Mouse (Mus musculus): ENCODE measurements around the gene Zfp579. TPM values are rescaled to one million over a fixed set of nuclear protein-coding genes. Genes with fewer than 3 reads are reported as not detected.
A peak's percentile ranks its signal among the peaks of the same experiment; 100 is the strongest.
"Not testable (repeated sequence)": the region's sequence is repeated elsewhere in the genome, so short reads cannot be mapped to it uniquely, and the experiment has no call there.

The Zfp579 gene
- polyA plus RNA-seq, 1 experiment from 2014 or later = 38.8 TPM

DNA sequence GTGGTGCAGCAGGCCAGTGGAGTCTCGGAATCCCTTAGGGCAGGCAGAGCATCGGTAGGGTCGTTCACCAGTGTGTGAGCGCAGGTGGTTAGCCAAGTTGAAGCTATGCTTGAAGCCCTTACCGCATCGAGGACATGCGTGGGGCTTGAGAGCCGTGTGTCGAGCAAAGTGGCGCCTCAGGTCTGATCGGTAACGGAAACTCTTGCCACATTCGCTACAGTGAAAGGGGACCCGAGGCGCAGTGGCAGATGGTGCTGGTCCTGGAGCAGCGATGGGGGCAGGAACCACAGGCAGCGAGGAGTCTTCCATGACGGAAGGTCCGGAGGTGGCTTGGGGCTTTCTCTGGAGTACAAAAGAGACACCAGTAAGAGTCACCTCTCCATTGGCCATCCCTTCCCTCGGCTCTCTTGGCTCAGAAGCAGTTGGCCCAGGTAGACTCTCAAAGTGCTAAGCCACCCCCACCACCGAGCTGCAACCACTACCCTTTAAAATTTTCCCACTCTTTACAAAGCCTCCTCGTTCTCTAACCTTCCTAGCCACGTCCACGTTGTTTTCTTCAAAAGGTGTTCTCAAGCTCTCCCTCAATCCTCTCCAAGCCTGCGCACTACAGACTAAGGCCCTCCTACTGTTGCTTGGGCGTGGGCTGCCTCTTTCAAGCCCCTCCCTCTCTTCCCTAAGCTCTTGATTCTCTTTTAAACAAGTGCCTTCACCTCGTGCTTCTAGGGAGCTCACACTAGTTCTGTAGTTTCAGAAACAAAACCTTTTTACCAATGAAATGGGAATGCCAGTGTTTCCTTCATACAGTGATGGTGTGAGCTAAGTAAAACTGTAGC, 16.9 kb upstream of the Zfp579 start:
- Histone ChIP-seq H3K4me3 (ENCODE audit: low read depth, low read length) (no peak overlapping the region), H3K4me1 (ENCODE audit: control insufficient read depth, insufficient read depth, low read length) (0 out of 2 replicates have a peak, but pooled peaks cover 2% of the 10 kb centered on the region), H3K27me3 (ENCODE audit: control insufficient read depth, insufficient read depth, low read length) (no peaks in the 10 kb centered on the region), H3K4me2 (no peak overlapping the region), H3K36me3 (ENCODE audit: control insufficient read depth, insufficient read depth, low read length) (peaks cover 42% of the 10 kb centered on the region), H3K9ac (ENCODE audit: low read depth, low read length) (no peak overlapping the region), H3K9me3 (replicated peaks; ENCODE audit: control insufficient read depth, low read length) (no peaks in the 10 kb centered on the region), H3K27ac (ENCODE audit: low read depth, low read length) (no peak overlapping the region)
- no peak for ATAC-seq (replicated peaks; ENCODE audit: insufficient number of reproducible peaks, low FRiP score, low TSS enrichment)
- WGBS (ENCODE audit: insufficient replicate concordance) = 90% methylated on average over 27 of the region's 27 CpGs

DNA sequence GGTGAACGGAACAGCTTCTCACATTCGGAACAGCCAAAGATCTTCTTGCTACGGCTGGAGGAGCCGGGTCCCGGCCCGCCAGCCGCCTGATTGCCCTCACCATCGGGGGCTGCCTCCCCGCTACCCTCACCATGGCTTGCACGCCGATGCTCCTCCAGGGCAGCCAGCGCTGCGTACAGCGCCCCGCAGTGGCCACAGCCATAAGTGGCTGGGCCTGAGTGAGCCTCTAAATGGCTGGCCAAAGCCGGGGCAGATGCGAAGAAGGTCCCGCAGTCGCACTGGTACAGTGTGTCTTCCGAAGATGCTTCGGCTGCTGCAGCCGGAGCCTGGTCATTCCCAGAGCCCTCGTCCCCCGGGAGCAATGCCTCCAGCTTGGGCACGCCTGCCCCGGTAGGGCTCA, 12.3 kb upstream of the Zfp579 start:
- Histone ChIP-seq H3K9ac (ENCODE audit: low read depth, low read length) (no peak overlapping the region), H3K4me3 (ENCODE audit: low read depth, low read length) (no peak overlapping the region), H3K4me2 (no peak overlapping the region), H3K36me3 (ENCODE audit: control insufficient read depth, insufficient read depth, low read length) (peaks cover 57% of the 10 kb centered on the region), H3K4me1 (ENCODE audit: control insufficient read depth, insufficient read depth, low read length) (no peaks in the 10 kb centered on the region), H3K27me3 (ENCODE audit: control insufficient read depth, insufficient read depth, low read length) (no peaks in the 10 kb centered on the region), H3K9me3 (replicated peaks; ENCODE audit: control insufficient read depth, low read length) (no peaks in the 10 kb centered on the region), H3K27ac (ENCODE audit: low read depth, low read length) (no peak overlapping the region)
- WGBS (ENCODE audit: insufficient replicate concordance) = 94% methylated on average over 26 of the region's 26 CpGs
- no peak for ATAC-seq (replicated peaks; ENCODE audit: insufficient number of reproducible peaks, low FRiP score, low TSS enrichment)

GRCm38 (mm10) chr7:5002876-5003275, 6.9 kb upstream of the Zfp579 start:
- H3K4me1 ChIP-seq (ENCODE audit: control insufficient read depth, insufficient read depth, low read length); H3K4me2 ChIP-seq; H3K4me3 ChIP-seq (ENCODE audit: low read depth, low read length); ATAC-seq (replicated peaks; ENCODE audit: insufficient number of reproducible peaks, low FRiP score, low TSS enrichment); H3K27ac ChIP-seq (ENCODE audit: low read depth, low read length); H3K27me3 ChIP-seq (ENCODE audit: control insufficient read depth, insufficient read depth, low read length); H3K9me3 ChIP-seq (replicated peaks; ENCODE audit: control insufficient read depth, low read length); H3K9ac ChIP-seq (ENCODE audit: low read depth, low read length): not testable (repeated sequence)
- 69% methylated on average over 8 of the region's 8 CpGs for WGBS (ENCODE audit: insufficient replicate concordance)
- peaks cover 15% of the 10 kb centered on the region for H3K36me3 ChIP-seq (ENCODE audit: control insufficient read depth, insufficient read depth, low read length)

DNA sequence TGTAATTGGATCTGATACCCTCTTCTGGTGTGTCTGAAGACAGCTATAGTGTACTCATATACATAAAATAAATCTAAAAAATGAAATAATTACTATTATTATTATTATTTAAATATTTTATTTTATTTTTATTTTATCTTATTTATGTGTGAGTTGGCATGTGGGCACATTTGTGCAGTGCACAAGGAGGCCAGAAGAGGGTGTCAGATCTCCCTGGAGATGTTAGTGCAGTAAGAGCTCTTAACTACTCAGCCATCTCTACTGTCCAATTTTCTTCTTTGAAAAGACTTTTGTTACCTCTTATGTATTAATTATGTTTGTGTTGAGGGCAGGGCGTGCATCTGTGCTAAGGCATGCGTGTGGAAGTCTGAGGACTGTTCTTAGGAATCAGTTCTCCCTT, 3.9 kb upstream of the Zfp579 start:
- Histone ChIP-seq H3K4me1 (ENCODE audit: control insufficient read depth, insufficient read depth, low read length) (peaks cover 9% of the 10 kb centered on the region; the same call in 1 of the 2 replicates), H3K27me3 (ENCODE audit: control insufficient read depth, insufficient read depth, low read length) (peaks cover 3% of the 10 kb centered on the region; the same call in 1 of the 2 replicates), H3K9ac (ENCODE audit: low read depth, low read length) (no peak overlapping the region), H3K36me3 (ENCODE audit: control insufficient read depth, insufficient read depth, low read length) (no peaks in the 10 kb centered on the region), H3K9me3 (replicated peaks; ENCODE audit: control insufficient read depth, low read length) (no peaks in the 10 kb centered on the region), H3K4me3 (ENCODE audit: low read depth, low read length) (no peak overlapping the region), H3K4me2 (no peak overlapping the region), H3K27ac (ENCODE audit: low read depth, low read length) (no peak overlapping the region)
- WGBS (ENCODE audit: insufficient replicate concordance) = 73% methylated on average over 2 of the region's 2 CpGs
- ATAC-seq (replicated peaks; ENCODE audit: insufficient number of reproducible peaks, low FRiP score, low TSS enrichment) = no peak

DNA sequence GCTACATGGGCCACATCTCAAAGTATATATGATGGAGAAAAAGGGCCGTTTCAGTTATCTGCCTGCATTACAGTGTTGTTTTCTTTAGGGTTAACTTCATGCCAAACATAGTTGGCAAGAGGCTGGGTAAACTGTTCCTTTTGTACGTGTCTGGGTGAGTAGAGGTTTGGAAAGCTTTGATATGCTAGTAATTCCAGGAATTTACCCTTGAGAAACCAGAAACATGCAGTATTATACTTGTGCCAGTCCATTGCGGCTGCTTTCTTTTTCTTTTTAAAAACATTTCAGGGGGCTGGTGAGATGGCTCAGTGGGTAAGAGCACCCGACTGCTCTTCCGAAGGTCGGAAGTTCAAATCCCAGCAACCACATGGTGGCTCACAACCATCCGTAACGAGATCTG, 976 bp upstream of the Zfp579 start:
- H3K27ac ChIP-seq (ENCODE audit: low read depth, low read length) = peak overlapping the region; percentile 62
- WGBS (ENCODE audit: insufficient replicate concordance) = 56% methylated on average over 7 of the region's 8 CpGs
- H3K9ac ChIP-seq (ENCODE audit: low read depth, low read length) = no peak overlapping the region

DNA sequence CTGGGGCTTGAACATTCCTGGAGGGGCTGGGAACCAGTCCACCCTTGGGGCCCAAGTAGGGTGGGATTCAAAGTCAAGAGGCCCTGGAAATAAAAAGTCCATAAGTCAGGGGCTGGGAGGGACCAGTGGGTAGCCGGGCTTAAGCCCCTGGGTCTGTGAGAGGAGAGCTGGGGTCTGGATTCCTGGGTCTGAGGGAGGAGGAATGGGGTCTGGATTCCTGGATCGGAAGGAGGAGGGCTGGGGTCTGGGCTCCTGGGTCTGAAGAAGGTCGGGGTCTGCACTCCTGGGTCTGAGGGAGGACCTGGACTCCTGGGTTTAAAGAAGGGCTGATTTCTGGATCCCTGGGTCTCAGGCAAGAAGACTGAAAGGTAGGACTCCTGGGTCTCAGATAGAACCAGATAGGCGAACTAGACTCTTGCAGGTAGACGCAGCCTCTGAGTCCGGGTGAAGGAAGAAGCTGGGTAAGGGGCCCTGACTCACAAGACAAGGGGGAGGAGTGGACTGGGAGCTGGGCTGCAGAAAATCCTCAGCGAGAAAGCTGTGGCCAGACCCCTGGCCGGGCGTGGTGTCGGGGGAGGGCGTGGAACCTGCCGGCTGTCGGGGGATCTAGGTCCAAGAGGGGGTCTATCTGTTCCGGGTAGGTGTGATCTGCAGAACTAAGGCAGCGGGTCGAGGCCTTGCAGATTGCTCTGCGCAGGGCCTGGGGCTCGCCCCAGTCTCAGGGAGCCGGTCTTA, 523 bp downstream of the Zfp579 start:
- no peak; the same call in 1 of the 2 replicates for ATAC-seq (replicated peaks; ENCODE audit: insufficient number of reproducible peaks, low FRiP score, low TSS enrichment)
- peaks cover 16% of the 10 kb centered on the region for H3K4me1 ChIP-seq (ENCODE audit: control insufficient read depth, insufficient read depth, low read length)
- peak overlapping the region; percentile 62 for H3K4me3 ChIP-seq (ENCODE audit: low read depth, low read length)
- H3K27ac ChIP-seq (ENCODE audit: low read depth, low read length) = no peak overlapping the region
- WGBS (ENCODE audit: insufficient replicate concordance) = 7% methylated on average over 19 of the region's 19 CpGs
- peaks cover 6% of the 10 kb centered on the region; the same call in 1 of the 2 replicates for H3K9me3 ChIP-seq (replicated peaks; ENCODE audit: control insufficient read depth, low read length)
- H3K27me3 ChIP-seq (ENCODE audit: control insufficient read depth, insufficient read depth, low read length) = peaks cover 29% of the 10 kb centered on the region
- peak overlapping the region; percentile 74 for H3K9ac ChIP-seq (ENCODE audit: low read depth, low read length)
- peaks cover 9% of the 10 kb centered on the region for H3K36me3 ChIP-seq (ENCODE audit: control insufficient read depth, insufficient read depth, low read length)
- H3K4me2 ChIP-seq = peak overlapping the region; percentile 67

More for the DNA sequence above, 976 bp upstream of the Zfp579 start:
- Histone ChIP-seq H3K9me3 (replicated peaks; ENCODE audit: control insufficient read depth, low read length) (0 out of 2 replicates have a peak, but pooled peaks cover 3% of the 10 kb centered on the region), H3K27me3 (ENCODE audit: control insufficient read depth, insufficient read depth, low read length) (peaks cover 29% of the 10 kb centered on the region), H3K36me3 (ENCODE audit: control insufficient read depth, insufficient read depth, low read length) (peaks cover 7% of the 10 kb centered on the region), H3K4me1 (ENCODE audit: control insufficient read depth, insufficient read depth, low read length) (peaks cover 16% of the 10 kb centered on the region), H3K4me3 (ENCODE audit: low read depth, low read length) (peak overlapping the region; percentile 62; the same call in 1 of the 2 replicates), H3K4me2 (peak overlapping the region; percentile 67)
- ATAC-seq (replicated peaks; ENCODE audit: insufficient number of reproducible peaks, low FRiP score, low TSS enrichment) = no peak

DNA sequence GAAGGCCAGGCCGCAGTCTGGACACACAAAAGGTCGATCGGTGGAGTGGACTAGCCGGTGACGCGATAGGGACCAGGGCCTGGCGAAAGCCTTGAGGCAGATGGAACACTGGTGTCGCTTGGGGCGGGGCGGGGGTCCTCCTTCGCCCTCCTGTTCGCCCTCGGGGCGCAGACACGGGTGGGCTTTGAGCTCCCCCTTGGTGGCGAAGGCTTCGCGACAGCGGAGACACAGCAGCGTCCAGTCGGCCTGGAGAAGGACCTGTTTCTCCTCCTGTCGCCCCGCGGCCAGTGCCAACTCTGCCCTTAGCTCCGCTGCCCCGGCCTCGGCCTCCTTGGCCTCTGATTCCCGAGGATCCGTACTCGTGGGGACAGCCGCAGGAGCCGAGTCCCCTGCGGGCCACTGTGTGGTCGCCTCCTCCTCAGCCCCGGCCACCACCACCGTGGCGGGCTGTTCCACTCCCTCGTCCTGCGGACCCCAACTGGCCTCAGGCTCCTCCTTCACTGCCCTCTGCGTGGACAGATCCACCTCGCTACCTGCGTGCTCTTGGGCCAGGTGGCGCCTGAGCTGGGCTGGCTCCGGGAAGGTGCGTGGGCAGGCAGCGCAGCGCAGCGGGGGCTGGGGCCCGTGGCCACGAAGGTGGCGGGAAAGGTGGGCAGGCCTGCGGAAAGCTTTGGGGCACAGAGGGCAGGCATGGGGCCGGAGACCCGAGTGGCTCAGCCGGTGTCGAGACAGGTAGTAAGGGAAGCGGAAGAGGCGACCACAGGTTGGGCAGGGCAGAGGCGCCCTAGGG, 1.8 kb downstream of the Zfp579 start:
- 36% methylated on average over 59 of the region's 59 CpGs for WGBS (ENCODE audit: insufficient replicate concordance)
- Histone ChIP-seq H3K4me2 (peak overlapping the region; percentile 67), H3K27ac (ENCODE audit: low read depth, low read length) (no peak overlapping the region), H3K36me3 (ENCODE audit: control insufficient read depth, insufficient read depth, low read length) (peaks cover 9% of the 10 kb centered on the region), H3K9me3 (replicated peaks; ENCODE audit: control insufficient read depth, low read length) (peaks cover 6% of the 10 kb centered on the region; the same call in 1 of the 2 replicates), H3K4me1 (ENCODE audit: control insufficient read depth, insufficient read depth, low read length) (peaks cover 16% of the 10 kb centered on the region), H3K4me3 (ENCODE audit: low read depth, low read length) (peak overlapping the region; percentile 62), H3K27me3 (ENCODE audit: control insufficient read depth, insufficient read depth, low read length) (peaks cover 29% of the 10 kb centered on the region), H3K9ac (ENCODE audit: low read depth, low read length) (peak overlapping the region; percentile 16; the same call in 1 of the 2 replicates)
- no peak for ATAC-seq (replicated peaks; ENCODE audit: insufficient number of reproducible peaks, low FRiP score, low TSS enrichment)

- Histone ChIP-seq H3K9ac (ENCODE audit: low read depth, low read length) (peak overlapping the region; percentile 16), H3K4me1 (ENCODE audit: control insufficient read depth, insufficient read depth, low read length) (peaks cover 16% of the 10 kb centered on the region), H3K27me3 (ENCODE audit: control insufficient read depth, insufficient read depth, low read length) (peaks cover 29% of the 10 kb centered on the region), H3K27ac (ENCODE audit: low read depth, low read length) (no peak overlapping the region), H3K4me3 (ENCODE audit: low read depth, low read length) (peak overlapping the region; percentile 62), H3K36me3 (ENCODE audit: control insufficient read depth, insufficient read depth, low read length) (peaks cover 9% of the 10 kb centered on the region), H3K4me2 (peak overlapping the region; percentile 67), H3K9me3 (replicated peaks; ENCODE audit: control insufficient read depth, low read length) (peaks cover 6% of the 10 kb centered on the region; the same call in 1 of the 2 replicates)
- ATAC-seq (replicated peaks; ENCODE audit: insufficient number of reproducible peaks, low FRiP score, low TSS enrichment) = no peak
- WGBS (ENCODE audit: insufficient replicate concordance) = 23% methylated on average over 55 of the region's 55 CpGs
Measured at GRCm38 (mm10) chr7:4993347-4993998, 2.5 kb downstream of the Zfp579 start.
